Mouse (Mus musculus) duodenum, adult 2 months (tissue): ENCODE results near the gene Thbs2. TPM values are rescaled to one million over a fixed set of nuclear protein-coding genes. Genes with fewer than 3 reads are reported as not detected.

Source experiments
- polyA plus RNA-seq: library from polyadenylated mRNA; depleted of rRNA; stranded (reverse); fragments of >200 nt; gene quantifications from 2 replicates; pipeline ENCODE4 v1.2.3, GENCODE M21; 2012; ENCODE audit warnings: low replicate concordance; rRNA removed

Thbs2 gene
- 1.4 and 3.7 TPM in 2 replicates for polyA plus RNA-seq

GRCm38 (mm10) chr17:14693994-14694374, at the start of gene Thbs2:
TSS of gene Thbs2 (minus strand) at chr17:14694235.

Other genes starting within 250 kb of the Thbs2 start
- 1.9 and 3.6 TPM in 2 replicates for gene Wdr27, start 248.9 kb upstream of the Thbs2 start, polyA plus RNA-seq
- gene 1600012H06Rik, start 248.9 kb upstream of the Thbs2 start, polyA plus RNA-seq: 6.9 and 9.9 TPM in 2 replicates